Mouse (Mus musculus): ENCODE measurements around the gene Crispld2. TPM values are rescaled to one million over a fixed set of nuclear protein-coding genes. Genes with fewer than 3 reads are reported as not detected.

The Crispld2 gene
- total RNA-seq, 2 experiments from 2014 or later: 25.1 to 27.1 TPM

DNA sequence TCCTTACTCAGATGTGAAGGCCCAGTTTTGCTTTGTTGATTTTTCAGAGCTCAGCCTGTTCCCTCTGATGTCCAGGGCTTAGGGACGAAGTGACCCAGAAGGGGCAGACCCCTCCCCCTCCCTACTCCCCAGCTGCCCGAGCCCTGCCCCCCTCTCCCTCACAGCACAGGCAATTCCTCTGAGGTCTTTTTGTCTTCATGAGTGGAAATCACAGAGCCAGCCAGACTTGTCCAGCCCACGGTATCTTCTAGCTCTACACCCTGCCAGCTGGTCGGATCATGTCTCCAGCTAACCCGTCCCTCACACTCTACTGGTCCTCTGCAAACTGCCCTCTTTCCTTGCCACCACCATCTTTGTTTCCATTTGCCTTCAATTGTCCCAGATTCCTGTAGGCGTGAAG, 42.2 kb downstream of the Crispld2 start:
- peak in 1 of 2 experiments; percentile 49 for DNase-seq

DNA sequence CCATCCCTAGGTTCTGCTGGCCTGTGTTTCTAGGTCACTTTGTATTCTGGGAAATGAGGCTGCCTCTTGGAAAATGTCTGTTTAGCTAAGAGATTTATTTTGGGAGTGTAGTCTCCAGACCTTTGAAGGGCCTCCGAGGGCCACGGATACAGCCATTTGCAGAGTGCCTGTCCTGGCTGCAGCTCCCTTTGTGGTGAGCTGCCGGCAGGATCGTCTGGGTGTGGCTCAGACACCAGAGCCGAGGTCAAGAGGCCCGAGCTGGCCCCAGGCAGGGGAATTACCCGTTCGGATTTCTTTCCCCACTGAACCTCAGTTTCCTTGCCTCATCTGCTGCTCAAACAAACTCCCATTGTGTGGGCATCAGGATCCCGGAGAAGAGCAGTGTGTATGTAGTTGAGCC, 43.9 kb downstream of the Crispld2 start:
- peak; percentile 62 to 68 for DNase-seq

DNA sequence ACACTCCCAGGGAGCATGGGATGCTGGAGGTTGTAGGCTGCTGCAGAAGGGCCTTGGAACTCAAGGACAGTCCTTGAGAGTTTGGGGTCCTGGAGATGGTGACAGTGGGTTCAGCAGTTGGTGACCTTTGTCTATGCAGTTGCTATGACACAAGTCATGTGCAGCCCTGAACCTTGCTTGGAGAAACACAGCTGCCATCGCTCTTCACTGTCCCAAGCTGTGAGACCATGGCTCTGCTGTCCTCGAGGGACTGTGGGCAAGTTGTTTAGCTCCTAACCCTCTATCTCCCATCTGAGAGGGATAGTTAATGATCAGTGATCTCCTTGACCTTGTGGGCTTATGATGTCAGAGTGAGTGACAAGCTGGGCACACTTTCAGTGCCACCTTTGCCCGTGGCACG, 44.3 kb downstream of the Crispld2 start:
- DNase-seq: no peak

DNA sequence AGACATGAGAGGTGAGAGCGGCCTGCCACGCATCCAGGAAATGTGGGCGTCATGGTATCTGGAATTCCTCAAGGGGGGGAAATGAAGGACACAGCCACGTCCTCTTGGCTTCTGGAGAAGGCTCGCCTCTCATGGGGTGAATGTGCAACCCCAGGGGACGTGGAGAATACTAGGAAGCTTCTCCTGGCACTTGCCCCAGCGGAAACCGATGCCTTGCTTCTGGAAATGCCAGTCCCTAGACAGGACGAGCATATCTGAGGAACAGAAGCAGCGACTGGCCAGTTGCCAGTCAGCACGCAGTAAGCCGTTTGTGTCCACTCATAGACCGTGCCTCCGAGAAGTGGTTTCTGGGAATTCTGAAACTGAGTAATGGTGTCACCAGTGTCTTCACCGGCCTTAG, 45.0 kb downstream of the Crispld2 start:
- peak; percentile 42 to 60 for DNase-seq

DNA sequence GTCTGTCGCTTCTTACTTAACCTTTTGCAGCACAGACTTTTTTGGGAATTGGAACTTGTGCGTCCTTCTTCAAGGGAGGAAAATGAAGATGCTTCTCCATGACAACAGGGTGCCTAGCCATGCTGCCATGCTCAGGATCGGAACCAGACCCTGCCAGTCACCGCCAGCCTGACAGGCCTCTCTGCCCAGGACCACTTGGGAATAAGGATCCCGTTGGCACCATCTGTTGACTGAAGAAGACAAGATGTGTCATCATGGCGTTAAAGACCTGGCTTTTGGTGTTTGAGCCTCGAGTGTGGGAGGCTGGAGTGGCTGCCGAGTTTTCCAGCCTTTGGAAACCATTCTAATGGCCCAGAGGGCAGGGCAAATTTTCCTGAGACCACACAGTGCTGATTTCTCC, 45.4 kb downstream of the Crispld2 start:
- DNase-seq: no peak

DNA sequence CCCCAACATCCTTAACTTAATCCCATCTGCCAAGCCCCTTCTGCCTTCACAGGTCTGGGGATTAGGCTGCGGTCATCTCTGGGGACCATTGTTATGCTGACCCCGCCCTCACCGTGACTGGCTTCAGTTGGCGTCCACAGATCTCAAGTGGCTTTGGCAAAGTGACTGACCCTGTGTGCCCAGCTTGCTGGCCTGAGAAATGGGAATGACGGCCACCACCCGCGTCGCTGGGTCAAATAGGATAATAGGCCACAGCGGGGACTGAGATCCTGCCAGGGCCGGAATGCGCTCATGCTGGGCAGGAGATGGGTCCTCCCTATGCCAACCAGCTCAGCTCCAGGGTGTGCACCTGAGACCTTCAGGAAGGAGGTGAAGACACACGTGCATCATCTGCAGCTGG, 46.5 kb downstream of the Crispld2 start:
- DNase-seq: no peak

DNA sequence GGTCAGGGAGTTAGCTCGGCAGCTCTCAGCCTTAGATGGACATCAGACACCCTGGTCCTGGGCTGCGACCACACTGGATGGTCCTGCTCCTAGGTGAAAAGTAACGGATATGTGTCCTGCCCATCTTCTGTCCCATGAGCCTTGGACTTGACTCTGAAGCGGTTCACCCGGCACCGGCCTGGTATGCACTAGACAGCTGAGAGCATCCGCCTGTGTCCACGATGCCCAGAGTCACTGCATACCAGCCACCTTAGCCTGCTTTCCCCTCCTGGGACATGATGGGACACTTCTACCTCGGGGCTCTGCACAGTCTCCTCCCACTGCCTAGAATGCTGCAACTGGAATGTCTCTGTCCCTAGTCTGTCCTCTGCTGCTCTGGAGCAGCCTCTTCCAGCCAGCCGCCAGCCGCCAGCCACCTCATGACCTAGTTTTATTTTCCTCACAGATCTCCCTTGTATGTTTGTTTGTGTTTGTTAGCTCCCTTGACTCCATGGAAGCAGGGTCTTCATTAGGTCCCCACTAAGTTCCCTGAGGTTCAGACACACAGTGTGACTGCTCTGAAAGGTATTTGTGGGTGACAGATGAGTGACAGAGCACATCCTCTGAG, 47.2 kb downstream of the Crispld2 start:
- no peak for DNase-seq

DNA sequence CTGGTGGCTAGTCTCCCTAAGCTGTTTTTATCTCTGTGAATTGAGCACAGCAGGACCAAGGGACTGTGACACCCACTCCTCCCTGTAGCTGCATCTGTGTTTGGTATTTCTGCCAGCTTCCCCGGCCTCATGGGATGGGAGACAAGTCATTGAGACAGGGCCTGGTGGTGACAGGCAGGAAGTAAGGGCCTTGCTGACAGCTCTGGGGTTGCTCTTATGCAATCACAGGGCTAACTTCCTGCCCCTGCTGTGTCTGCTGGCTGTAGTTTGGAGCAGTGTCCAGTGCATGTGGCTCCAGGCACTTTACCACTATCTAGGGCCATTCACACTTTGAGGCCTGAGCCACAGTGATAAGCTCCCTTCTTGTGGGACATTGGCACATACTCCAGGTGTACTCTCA, 48.6 kb downstream of the Crispld2 start:
- peak; percentile 79 to 90 for DNase-seq

DNA sequence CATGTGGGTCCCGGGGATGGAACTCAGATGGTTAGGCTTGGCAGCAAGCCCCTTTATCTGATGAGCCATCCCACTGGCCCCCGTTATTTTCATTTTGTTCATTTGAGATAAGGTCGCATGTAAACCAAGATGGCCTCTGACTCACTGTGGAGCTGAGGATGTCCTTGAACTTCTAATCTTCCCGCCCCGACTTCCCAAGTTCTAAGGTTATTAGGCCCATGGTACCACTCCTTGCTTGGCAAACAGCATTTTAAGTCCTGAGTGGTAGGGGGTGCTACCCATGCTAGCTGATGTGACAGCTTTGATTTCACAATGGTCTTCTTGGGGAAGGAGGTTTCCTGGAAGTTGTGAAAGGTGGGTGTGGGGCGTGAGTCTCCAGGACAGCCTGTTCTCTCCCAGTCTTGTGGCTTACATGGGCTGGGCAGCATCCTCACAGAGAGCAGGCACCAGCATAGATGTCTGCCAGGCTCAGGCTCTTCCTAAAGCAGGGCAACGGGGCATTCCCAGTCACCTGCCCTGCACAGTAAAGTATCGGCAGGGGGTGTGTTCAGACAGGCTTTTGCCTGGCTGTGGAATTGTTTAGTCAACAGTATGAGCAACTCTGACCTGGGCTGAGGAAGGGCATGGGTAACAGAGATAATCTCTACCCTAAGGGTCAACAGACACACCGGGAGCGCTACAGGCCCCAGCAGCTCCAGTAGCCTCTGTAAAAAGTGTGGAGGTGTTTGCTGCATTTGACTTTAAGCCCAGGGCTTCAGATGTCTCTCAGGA, 50.5 kb downstream of the Crispld2 start:
- no peak for DNase-seq

DNA sequence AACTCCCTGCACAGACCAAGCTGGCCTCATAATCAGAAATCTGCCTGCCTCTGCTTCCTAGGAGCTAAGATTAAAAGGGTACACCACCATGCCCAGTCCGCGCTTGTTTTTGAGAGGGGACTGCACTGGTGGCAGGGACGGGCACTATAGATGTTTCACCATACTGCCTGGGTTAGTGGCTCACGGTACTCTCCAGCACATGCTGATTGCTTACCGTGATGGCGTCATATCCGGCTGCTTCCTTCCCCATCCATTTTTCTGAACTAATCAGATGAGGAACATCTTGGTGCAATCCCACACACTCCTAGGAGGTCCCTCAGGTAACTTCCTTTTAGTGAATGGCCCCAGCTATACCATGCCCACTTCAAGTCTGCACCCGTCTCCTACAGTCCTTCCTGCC, 52.7 kb downstream of the Crispld2 start:
- DNase-seq: no peak

DNA sequence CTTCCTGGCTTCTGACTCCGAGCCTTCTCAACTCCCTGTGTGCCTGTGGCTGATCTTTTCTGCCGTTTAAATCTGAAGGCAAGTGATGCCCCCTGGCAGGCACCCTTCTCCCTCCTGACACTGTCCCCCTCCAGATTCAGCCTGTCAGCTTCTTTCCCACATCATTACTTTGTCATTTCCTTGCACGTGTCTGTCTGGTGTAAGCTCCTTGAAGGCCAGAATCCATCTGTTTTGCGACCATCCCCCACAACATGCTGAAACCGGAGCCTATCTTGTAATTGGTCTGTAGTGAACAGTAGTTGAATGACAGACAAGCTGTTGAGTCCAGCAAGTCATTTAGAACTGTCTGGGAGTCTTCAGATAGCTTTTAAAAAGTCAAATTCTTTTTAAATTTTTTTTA, 53.2 kb downstream of the Crispld2 start:
- no peak for DNase-seq

DNA sequence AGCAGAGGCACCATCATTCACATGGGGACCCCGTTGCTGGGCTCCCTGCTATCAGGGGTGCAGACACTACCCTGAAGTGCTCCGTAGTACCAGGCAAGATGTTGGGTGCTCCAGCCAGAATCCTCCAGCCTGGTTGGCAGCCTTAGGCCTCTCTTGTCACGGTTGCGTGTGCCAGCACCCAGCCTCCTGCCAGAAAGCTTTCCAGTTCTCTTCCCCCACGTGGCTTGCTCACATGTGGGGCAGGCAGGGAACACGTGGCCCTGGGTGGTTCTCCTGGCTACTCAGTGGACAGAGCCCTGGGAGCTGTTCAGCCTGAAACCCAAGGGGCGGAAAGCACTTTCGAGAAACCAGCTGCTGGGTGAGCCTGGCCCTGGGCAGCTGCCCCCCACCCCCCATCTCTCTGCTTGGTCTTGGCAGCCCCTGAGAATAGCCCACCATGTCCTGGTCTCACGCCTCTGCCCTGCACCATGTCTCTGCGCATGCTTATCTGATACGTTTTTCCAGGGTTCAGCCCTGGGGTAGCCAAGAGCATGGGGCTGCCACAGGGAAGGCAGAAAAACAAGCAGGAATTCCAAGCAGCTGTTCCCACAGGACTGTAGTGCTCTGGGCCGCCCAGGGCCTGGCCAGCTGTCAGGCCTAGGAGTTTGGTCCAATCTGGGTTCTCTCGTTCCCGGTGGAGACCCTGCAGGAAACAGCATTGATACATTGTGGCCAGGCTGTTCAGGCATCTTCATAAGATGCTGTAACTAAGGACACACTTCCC, 54.2 kb downstream of the Crispld2 start:
- DNase-seq: peak; percentile 94 to 95

DNA sequence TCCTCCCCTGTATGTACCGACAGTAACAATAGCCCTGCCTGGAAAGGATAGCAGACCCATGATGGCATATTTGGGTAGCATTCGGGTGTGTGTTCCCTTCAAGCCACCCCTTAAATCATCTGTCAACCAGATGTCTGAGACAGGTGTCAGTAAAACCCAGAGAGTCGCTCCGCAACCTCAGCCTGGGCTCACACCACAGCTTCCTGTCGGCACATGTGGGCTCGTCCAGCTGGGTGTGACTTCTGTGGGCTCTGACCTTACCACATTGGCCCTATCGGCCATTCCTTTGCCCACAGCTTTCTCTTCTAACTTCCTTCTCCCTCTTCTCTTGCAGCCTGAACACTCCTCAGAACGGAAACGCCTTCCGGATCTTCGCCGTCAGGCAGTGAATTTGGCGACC, 57.7 kb downstream of the Crispld2 start:
- no peak for DNase-seq

DNA sequence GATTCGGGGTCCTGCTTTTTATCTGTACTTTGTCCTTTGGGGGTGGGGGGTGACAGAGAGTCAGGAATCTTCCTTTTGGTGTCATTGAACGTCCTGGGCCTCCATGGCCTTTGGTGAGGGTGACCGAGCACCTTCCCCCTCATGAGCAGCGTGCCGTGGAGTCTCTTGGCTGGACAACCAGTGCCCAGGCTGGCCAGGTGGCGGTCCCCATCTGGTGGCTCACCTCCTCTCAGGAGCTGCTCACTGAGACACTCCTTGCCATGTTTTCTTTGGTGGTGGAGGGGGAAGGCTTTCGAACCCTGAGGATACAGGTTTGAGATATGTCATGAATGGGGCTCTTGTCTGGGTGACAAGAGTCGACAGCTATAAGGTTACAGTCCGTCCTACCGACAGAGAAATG, 58.1 kb downstream of the Crispld2 start:
- DNase-seq: no peak

DNA sequence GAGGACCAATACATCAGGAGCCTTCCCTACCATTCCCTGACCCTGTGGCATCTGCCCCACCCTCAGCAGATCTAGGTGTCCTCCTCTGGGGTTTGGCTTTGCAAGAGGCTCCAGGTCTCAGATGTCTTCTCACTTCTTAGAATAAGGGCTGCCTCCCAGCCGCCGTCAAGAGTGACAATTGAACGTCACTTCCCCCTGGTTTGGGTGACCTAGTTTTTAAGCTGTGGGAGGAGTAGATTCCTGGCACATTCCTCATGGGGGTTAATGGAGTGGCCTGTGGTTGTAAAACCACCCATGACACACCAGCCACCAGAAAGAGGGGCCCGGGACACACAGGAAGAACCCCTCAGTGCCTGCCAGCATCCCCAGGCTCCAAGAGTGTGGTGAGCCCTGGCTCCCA, 58.8 kb downstream of the Crispld2 start:
- peak in 1 of 2 experiments; percentile 55 for DNase-seq

DNA sequence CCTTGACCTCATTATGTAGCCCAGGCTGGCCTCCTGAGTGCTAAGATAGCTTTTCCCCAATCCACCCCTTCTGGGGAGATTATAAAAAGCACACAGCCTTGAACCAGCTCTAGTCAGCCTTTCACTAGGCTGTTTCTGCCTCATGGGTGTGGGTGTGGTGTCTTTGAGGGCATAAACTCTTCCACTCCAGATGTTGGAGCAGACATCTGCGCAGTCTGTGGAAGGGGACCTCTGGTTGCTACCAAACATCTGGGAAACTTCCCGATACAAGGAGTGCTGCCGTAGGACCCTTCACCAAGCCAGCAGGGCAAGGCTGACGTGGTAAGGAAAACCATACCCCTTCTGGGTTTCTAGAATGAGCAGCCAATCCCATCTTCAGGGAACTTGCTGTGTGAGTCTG, 59.7 kb downstream of the Crispld2 start:
- peak in 1 of 2 experiments; percentile 50 for DNase-seq

DNA sequence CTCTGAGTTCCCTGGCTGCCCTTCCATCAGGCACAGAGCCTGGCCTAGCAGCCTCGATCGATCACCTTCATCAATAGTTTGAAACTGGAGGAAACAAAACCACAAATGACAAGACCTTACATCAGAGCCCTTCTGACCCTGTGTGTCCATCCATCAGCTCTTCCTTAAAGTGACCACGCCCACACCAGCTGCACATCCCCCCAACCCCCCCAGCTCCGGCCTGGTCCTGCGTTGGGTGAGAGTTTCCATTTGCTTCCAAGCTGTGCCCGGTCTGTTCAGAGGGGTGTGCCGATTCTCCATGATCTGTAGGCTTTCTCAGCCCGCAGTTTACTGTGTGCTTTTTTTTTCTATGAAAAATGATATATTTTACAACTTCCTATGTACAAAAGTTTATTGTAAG, 60.1 kb downstream of the Crispld2 start:
- DNase-seq: no peak

DNA sequence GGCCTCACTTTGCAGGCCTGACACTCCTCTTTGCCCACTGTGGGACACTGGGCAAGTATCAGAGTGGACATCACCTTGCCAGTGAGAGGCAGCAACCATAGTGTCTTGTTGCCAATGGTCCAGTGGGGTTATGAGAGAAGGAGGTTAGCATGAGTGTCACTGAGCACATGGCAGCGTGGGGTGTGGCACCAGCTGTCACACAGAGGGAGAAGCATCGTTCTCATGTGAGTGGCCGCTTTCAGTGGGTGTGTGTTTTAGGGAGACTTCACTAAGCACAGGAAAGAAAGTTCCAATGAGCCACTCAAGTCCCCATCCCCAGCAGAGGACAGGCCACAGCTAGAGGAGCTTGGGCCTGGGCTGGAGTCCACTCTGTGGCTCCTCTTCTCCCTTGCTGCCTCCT, 62.6 kb downstream of the Crispld2 start:
- DNase-seq: no peak

DNA sequence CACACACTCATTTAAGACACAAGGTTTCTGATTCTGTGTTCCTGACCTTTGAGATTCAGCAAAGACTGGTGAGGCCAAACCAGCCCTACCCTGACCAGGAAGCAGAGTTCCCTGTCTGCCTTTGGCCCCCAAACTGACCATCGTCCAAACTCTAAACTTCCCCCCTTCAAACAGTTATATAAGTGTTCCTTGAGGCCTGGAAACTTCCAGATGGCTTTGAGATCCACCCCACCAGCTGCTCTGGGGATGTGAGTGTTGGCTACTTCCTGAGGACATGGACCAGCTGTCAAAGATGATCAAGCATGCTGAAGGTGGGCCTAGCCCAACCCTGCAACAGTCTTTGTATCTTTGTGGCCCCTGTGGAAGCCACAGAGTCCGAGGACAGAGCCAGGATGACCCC, 64.8 kb downstream of the Crispld2 start:
- peak in 1 of 2 experiments; percentile 56 for DNase-seq

DNA sequence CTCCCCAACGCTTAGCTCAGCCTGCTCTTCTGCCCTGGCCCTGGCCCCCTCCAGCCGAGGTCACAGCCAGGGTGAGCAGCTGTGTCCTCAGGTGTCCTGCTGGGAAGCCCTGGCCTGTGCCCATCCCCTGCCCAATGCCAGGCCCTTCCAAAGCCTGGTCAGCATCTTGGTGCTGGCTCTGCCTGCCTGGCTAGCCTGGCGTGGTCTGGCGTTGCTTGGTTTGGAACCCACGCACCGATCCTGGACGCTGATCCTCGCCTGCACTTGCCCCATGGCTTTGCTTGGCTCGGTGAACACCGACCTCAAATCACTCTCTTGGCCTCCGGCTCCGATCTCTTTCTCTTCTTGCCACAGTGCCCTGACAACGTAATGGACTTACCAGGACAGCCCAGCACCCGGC, 70.5 kb downstream of the Crispld2 start:
- DNase-seq: no peak

DNA sequence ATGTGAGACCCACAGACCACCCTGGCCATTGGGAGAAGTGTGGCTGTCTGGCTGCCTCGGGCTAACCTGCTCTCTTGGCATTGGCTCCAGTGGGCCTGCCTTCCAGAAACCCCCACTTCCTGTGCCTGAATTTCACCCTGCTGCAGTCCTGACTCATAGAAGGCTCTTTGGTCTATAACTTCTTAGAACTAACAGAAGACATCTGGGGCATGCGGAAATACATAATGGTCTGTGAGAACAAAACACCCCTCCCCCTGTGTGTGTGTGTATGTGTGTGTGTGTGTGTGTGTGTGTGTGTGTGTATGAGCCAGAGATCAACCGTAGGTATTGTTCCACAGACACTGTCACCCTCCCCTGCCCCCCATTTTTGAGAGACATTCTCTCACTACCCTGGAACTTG, 71.1 kb downstream of the Crispld2 start:
- no peak for DNase-seq

DNA sequence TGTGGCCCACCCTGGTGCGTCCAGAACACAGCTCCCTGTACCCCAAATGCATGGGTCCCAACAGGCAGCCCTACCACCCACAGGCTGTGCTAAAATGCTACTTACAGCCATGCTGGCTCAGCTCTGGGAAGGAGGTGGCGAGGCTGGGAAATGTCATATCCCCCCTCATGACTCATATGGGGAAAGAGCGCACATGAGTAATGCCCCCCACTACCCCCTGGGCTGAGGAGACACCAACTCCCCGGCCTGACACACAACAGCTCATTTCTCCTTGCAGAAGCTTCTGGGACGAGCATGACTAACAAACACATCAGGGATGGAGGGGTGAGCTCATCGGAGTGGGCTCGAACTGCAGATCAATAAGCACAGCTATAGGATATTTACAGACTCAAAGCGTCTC, 73.4 kb downstream of the Crispld2 start:
- DNase-seq: no peak

DNA sequence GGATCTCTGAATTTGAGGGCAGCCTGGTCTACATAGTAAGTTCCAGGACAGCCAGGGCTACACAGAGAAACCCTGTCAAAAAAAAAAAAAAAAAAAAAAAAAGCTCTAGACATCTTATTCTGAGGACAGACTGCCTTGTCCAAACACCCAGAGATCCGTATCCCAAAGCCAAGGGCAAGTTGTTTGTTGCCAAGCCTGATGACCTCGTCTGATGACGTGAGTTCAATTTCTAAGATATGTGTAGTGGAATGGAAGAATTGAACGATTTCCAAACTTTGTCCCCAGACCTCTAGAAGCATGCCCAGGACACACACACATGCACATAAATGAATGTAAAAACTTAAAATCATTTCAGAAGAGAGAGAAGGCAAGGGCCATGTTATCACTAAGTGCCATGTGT, 74.0 kb downstream of the Crispld2 start:
- DNase-seq: no peak
